Mouse (Mus musculus) CH12.LX (cell line): ENCODE data around the gene Slc38a10.

Experiments used
- BHLHE40 ChIP-seq: IDR thresholded peaks from 2 replicates; pipeline ENCODE4 v1.6.1; 2011; ENCODE audit warnings: mild to moderate bottlenecking, low read depth, low read length, improper control_type of control experiment
- CHD1 ChIP-seq: IDR thresholded peaks from 2 replicates; pipeline ENCODE4 v1.6.1; 2012; ENCODE audit warnings: low read depth, low read length, improper control_type of control experiment, inconsistent platforms
- CTCF ChIP-seq, 2 experiments: IDR thresholded peaks in 1 of 2; conservative IDR thresholded peaks in 1 of 2; 2 replicates each; pipeline ENCODE4 v1.5.1; 2011 to 2012; ENCODE audit warnings: low read depth in 2 of 2, low read length in 2 of 2, improper control_type of control experiment in 1 of 2, inconsistent platforms in 1 of 2, mild to moderate bottlenecking in 1 of 2, moderate library complexity in 1 of 2
- EP300 ChIP-seq: IDR thresholded peaks from 2 replicates; pipeline ENCODE4 v1.6.1; 2011; ENCODE audit warnings: low read length, improper control_type of control experiment
- GABPA ChIP-seq: IDR thresholded peaks from 2 replicates; pipeline ENCODE4 v1.6.1; 2012; ENCODE audit warnings: low read depth, low read length, improper control_type of control experiment, inconsistent platforms; ENCODE audit not compliant: insufficient replicate concordance
- MXI1 ChIP-seq: IDR thresholded peaks from 2 replicates; pipeline ENCODE4 v1.6.1; 2011; ENCODE audit warnings: mild to moderate bottlenecking, low read depth, low read length, improper control_type of control experiment
- RAD21 ChIP-seq: IDR thresholded peaks from 2 replicates; pipeline ENCODE4 v1.6.1; 2011; ENCODE audit warnings: low read depth, mild to moderate bottlenecking, low read length, improper control_type of control experiment, moderate library complexity

GRCm38 (mm10) chr11:120199766-120200165 lies 48.6 kb upstream of the Slc38a10 start:
- TF ChIP-seq CTCF (conservative IDR thresholded peaks at IDR 0.05 in 1 of 2, IDR thresholded peaks at IDR 0.05 in 1 of 2; ENCODE audit: low read depth in 2 of 2, low read length in 2 of 2) (no peak), GABPA (no peak), CHD1 (no peak), EP300 (no peak), RAD21 (no peak), BHLHE40 (no peak), MXI1 (no peak)
